Mouse (Mus musculus) cerebellum, postnatal 25 days (tissue): ENCODE data around the gene Vmn2r94.

Experiments used
- DNase-seq, 2 experiments: peaks; one replicate each; pipeline ENCODE4 v3.0.0; 2021; ENCODE audit warnings: mixed read lengths in 2 of 2

Vmn2r94 gene

DNA sequence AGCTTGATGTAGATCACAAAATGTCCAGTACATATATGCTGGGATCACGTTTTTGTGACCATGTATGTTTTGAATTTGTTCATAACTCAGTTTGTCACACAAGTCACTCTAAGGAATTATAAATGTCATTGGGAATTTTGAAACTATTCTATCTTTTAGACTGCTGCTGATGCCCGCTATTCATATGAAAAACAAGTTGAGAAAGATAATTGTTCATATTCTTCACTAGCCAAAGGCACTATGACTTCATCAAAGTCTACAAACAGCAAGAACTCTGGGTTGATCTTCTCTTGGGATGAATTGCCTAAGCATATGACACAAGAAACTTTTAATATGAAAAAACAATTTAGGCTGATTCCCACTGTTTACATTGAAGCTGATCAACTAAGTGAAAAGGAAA is at the start of gene Vmn2r94:
TSS of gene Vmn2r94 (minus strand) at position 101 of the 400 bp plus-strand sequence.
- DNase-seq, result no peak

DNA sequence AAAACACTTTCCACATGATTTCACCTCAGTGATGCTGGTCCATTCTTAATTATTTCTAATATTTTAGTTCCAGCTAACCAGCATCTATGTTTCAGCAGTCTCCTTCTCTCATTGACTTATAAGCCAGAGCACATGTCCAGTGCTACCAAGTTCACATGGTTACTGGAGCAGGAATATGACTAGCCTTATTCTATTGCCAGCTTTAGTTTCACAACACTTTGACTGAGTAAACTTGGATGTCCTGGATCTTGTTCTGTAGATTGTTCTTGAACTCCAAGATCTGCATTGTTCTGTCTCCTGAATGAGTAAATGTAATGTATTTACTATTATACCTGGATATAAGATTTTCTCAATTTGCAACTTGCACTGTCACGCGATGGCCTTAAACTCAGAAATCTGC is 45.5 kb upstream of the Vmn2r94 start:
- no peak for DNase-seq

DNA sequence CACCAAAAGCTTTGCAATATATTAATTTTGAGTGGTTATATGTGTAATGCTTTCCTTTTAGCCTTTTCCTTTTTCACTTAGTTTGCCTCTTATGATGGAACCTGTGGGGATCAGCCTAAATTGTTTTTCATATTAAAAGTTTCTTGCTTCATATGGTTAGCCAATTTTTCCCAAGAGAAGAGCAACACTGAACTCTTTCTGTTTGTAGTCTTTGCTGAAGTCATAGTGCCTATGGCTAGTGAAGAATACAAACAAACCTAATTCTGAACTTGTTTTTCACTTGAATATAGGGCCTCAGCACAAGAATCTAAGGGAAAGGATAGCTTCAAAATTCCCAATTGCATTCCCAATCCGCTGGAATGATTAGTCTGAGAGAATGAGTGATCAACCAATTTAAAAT is 20.2 kb upstream of the Vmn2r94 start, which contains the start of gene Vmn2r93:
TSS of gene Vmn2r93 (plus strand) at position 301 of the 400 bp plus-strand sequence.
- DNase-seq, result no peak

DNA sequence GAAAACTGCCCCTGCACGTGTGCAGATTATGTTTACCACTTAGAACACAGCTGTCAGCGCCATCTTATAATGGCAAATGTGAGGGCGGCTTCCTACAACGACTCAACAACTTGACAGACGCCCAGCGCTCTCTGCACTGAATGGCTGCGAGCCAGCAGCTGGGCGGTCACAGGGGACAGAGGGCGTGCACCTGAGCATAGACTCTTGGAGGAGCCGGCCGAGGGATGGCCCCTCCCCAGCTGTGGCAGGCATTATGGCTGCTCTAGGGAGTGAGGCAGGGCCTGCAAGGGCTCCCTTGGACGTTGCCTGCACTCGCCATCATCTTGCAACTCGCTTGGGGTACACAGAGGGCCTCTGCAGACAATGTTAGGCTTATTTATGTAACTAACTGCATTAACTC is 40.6 kb downstream of the Vmn2r94 start:
- no peak for DNase-seq

DNA sequence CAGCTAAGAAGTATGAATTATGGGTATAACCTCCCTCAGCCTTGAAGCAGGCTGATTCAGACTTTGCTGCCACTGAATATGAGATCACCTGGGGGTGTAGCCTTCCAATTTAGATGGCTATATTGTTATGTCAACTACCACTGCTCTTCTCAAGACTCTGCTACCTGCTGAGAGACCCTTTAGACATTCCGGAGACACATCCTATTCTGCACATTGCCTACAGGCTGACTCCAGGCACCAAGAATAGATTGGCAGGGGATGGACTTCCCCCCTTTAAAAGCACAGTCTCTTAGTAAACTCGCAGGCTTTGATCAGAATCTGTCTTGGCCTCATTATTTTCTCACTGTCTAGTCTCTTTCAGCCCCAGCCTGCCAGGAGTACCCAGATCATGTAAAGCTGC is 45.6 kb downstream of the Vmn2r94 start:
- no peak for DNase-seq

DNA sequence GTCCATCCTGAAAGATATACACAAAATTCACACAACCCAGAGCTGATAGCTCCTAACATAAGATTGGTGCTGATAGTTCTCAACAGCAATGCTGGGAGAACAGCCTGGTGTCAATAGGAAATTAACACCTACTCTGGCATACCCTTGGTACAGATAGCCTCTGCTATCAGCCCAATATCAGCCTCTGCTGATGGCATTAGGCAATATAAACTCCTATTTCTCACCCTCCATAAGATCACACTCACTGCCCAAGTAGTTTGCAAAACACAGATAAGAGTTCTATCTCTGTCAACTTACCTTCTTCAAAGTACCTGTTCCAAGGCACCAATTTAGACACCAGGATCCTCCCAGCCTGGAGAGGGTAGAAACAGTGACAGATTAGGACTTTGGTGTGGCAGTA is 56.3 kb downstream of the Vmn2r94 start:
- no peak for DNase-seq
